ENCODE assay signal across 10 mouse cellular contexts in genomic region chr10:84772380-84773130, GRCm38 (mm10). TPM values are rescaled to one million over a fixed set of nuclear protein-coding genes. Genes with fewer than 3 reads are reported as not detected.
DNase-seq lines count a peak whose midpoint lies in the region; ATAC-seq and TF ChIP-seq lines count a peak whose summit lies in the region.
"Had no signal": no experiment of that assay in that cellular context is flagged by ENCODE, and none has a peak within 500 bp of the region (broad histone marks: within the 10 kb centered on the region; RNA-seq: fewer than 3 reads in every experiment).

No protein-coding gene starts in this region.

- no peak overlapping the region for H3K4me2 ChIP-seq in intestine, embryonic 15.5 days (replicated peaks)

- no peaks in the 10 kb centered on the region for H3K4me1 ChIP-seq in intestine, embryonic 15.5 days (replicated peaks)

- intact Hi-C loops in gastrocnemius, adult 2 months (cut with DNase I) = no loop called here
- intact Hi-C loops in gastrocnemius, postnatal 36 days (cut with DNase I) = no loop called here
- intact Hi-C loops in heart, postnatal 14 days (cut with DNase I) = no loop called here

- ATAC-seq in intestine, embryonic 15.5 days = no peak

- no peak overlapping the region for H3K4me3 ChIP-seq in gastrocnemius, adult 2 months
- no peak overlapping the region for H3K4me3 ChIP-seq in intestine, embryonic 15.5 days (replicated peaks)

- H3K9me3 ChIP-seq in intestine, embryonic 15.5 days = no peaks in the 10 kb centered on the region

- H3K9ac ChIP-seq in intestine, embryonic 15.5 days = no peak overlapping the region

- TF ChIP-seq CTCF in gastrocnemius, adult 2 months (IDR thresholded peaks at IDR 0.05) = no peak

- peak overlapping the region; percentile 31; the same call in 1 of the 2 replicates for H3K27ac ChIP-seq in gastrocnemius, adult 2 months
- no peak overlapping the region for H3K27ac ChIP-seq in intestine, embryonic 15.5 days

- peak; percentile 59 for DNase-seq in gastrocnemius, adult 2 months
- no peak for DNase-seq in gastrocnemius, postnatal 36 days
- peak; percentile 7 for DNase-seq in 416B (ENCODE audit: low read depth)
- DNase-seq in cerebellum, adult 9-10 months = peak; percentile 73
- DNase-seq in heart, postnatal 14 days = peak; percentile 28 to 58
- DNase-seq in kidney, postnatal 14 days = no peak
- DNase-seq in kidney, adult 11 months = no peak
- DNase-seq: kidney, postnatal 25 days had no signal

- no peaks in the 10 kb centered on the region for H3K36me3 ChIP-seq in intestine, embryonic 15.5 days

- WGBS in intestine, embryonic 15.5 days = 89% methylated on average over 4 of the region's 4 CpGs

- H3K27me3 ChIP-seq in intestine, embryonic 15.5 days (replicated peaks) = no peaks in the 10 kb centered on the region

RNA-seq across cellular contexts. Expression of gene Rfx4, which starts 16.7 kb away (rescaled TPM):
- total RNA-seq in gastrocnemius, adult 2 months (2021) = not detected
- not detected for total RNA-seq in gastrocnemius, postnatal 36 days (2021)
- under 1 TPM; 0.07 to 0.19 TPM for total RNA-seq in heart, postnatal 14 days (2021)
- not detected in 2 replicates for polyA plus RNA-seq in intestine, embryonic 15.5 days (2015; fragmentation: Nextera tagmentation; extraction: Ambion mirVana)
- total RNA-seq: megakaryocyte progenitor cell, adult 5-6 weeks had no signal

Comparison
In these comparisons a context has a peak if more than half of its experiments do, and no peak if none do; other contexts are left out.
1. DNase-seq: peak in gastrocnemius, adult 2 months (single experiment), 416B (single experiment), cerebellum, adult 9-10 months (single experiment) and heart, postnatal 14 days (2 of 2); none in gastrocnemius, postnatal 36 days (0 of 2), kidney, postnatal 14 days (single experiment) and kidney, adult 11 months (single experiment).